Mouse (Mus musculus) neural tube, embryonic 15.5 days (tissue): Measurements from ENCODE around the gene A630001G21Rik. TPM values are rescaled to one million over a fixed set of nuclear protein-coding genes. Genes with fewer than 3 reads are reported as not detected.

Experiments
- ATAC-seq: fragments of 200-750 bp; cut with Nextera tagmentation; 2 replicates; pipeline ENCODE4 v1.8.0; 2017; ENCODE audit warnings: mild to moderate bottlenecking, moderate TSS enrichment, moderate library complexity; ENCODE audit not compliant: low FRiP score
- H3K27ac ChIP-seq: fragments of 300-500 bp; sonication (generic); replicated peaks from 2 replicates; pipeline ENCODE4 v1.5.1; 2015; ENCODE audit warnings: mild to moderate bottlenecking, inconsistent platforms
- H3K27me3 ChIP-seq: fragments of 300-500 bp; sonication (generic); replicated peaks from 2 replicates; pipeline ENCODE4 v1.6.1; 2015; ENCODE audit warnings: inconsistent platforms
- H3K36me3 ChIP-seq: fragments of 300-500 bp; sonication (generic); 2 replicates; pipeline ENCODE4 v1.6.1; 2015; ENCODE audit warnings: inconsistent platforms
- H3K4me1 ChIP-seq: fragments of 300-500 bp; sonication (generic); 2 replicates; pipeline ENCODE4 v1.6.1; 2015; ENCODE audit warnings: inconsistent platforms
- H3K4me2 ChIP-seq: fragments of 300-500 bp; sonication (generic); 2 replicates; pipeline ENCODE4 v1.6.1; 2015; ENCODE audit warnings: inconsistent platforms, mild to moderate bottlenecking, moderate library complexity
- H3K4me3 ChIP-seq: fragments of 300-500 bp; sonication (generic); replicated peaks from 2 replicates; pipeline ENCODE4 v1.5.1; 2015; ENCODE audit warnings: mild to moderate bottlenecking, inconsistent platforms
- H3K9ac ChIP-seq: fragments of 300-500 bp; sonication (generic); replicated peaks from 2 replicates; pipeline ENCODE4 v1.6.1; 2015; ENCODE audit warnings: mild to moderate bottlenecking, inconsistent platforms
- H3K9me3 ChIP-seq: fragments of 300-500 bp; sonication (generic); replicated peaks from 2 replicates; pipeline ENCODE4 v1.6.1; 2016; ENCODE audit warnings: inconsistent platforms
- WGBS: fragments of 180-500 bp; shearing (Covaris S2); methylation state at CpG from one replicate; pipeline ENCODE4 v1.1.7; 2015; ENCODE audit warnings: mixed read lengths; 5-methylcytosine and 5-hydroxymethylcytosine counted together
- polyA plus RNA-seq: library from polyadenylated mRNA; unstranded; fragments of >200 nt; fragmentation: Nextera tagmentation; extraction: Ambion mirVana; gene quantifications from 2 replicates; pipeline ENCODE4 v1.2.1, GENCODE M21; 2015

Gene A630001G21Rik
- polyA plus RNA-seq, 1 experiment from 2014 or later = 0.45 TPM

DNA sequence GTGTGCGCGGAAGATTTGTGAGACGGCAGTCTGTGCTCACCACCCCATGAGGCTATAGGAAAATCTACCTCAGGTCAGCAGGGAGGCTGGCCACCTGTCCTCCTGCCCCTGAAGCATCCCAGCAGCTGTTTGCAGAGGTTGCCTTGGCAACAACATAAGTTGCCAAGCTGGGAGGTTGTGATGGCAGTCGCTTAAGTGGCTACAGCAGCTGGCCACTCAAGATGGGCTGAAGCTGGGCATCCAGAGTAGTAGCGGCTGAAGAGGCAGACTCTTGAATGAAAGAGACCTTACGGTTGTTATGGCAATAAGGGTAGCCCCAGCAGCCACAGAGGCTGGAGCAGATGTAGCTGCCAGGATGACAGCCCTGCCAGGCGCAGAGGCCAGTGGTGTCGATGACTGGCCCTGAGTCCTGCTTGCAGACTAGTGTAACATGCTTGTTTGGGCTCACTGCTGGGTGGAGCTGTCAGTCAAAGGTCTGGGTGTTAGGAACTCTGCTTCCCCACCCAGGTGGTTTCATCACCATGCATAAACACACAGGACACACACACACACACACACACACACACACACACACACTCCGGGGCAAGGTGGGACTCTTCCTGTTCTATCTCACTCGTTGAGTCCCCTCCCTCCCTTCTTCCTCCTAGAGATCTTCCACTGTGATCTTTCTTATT, 58.1 kb downstream of the A630001G21Rik start:
- no peak overlapping the region for H3K4me2 ChIP-seq

GRCm38 (mm10) chr1:85719049-85719448, 59.4 kb downstream of the A630001G21Rik start:
- H3K27me3 ChIP-seq = no peaks in the 10 kb centered on the region
- no peaks in the 10 kb centered on the region for H3K9me3 ChIP-seq
- H3K4me1 ChIP-seq = peaks cover 5% of the 10 kb centered on the region; the same call in 1 of the 2 replicates
- H3K9ac ChIP-seq = no peak overlapping the region
- no peaks in the 10 kb centered on the region for H3K36me3 ChIP-seq
- no peak for ATAC-seq
- H3K27ac ChIP-seq = no peak overlapping the region
- WGBS = 85% methylated on average over 4 of the region's 4 CpGs
- no peak overlapping the region for H3K4me3 ChIP-seq
- H3K4me2 ChIP-seq = no peak overlapping the region

More for the DNA sequence above, 58.1 kb downstream of the A630001G21Rik start:
- H3K9ac ChIP-seq = no peak overlapping the region
- H3K27me3 ChIP-seq = no peaks in the 10 kb centered on the region
- H3K9me3 ChIP-seq = no peaks in the 10 kb centered on the region
- H3K27ac ChIP-seq = no peak overlapping the region
- H3K36me3 ChIP-seq = no peaks in the 10 kb centered on the region
- peak; percentile 69 for ATAC-seq
- peaks cover 5% of the 10 kb centered on the region; the same call in 1 of the 2 replicates for H3K4me1 ChIP-seq
- H3K4me3 ChIP-seq = no peak overlapping the region
- WGBS = 52% methylated on average over 10 of the region's 10 CpGs

GRCm38 (mm10) chr1:85716447-85717027, 61.9 kb downstream of the A630001G21Rik start:
- H3K4me2 ChIP-seq = no peak overlapping the region
- H3K9ac ChIP-seq = no peak overlapping the region
- peaks cover 5% of the 10 kb centered on the region; the same call in 1 of the 2 replicates for H3K4me1 ChIP-seq
- no peaks in the 10 kb centered on the region for H3K36me3 ChIP-seq
- H3K27ac ChIP-seq = no peak overlapping the region
- ATAC-seq = 0 out of 2 replicates have a peak, but pooled peaks have one; percentile 37
- H3K4me3 ChIP-seq = no peak overlapping the region
- no peaks in the 10 kb centered on the region for H3K27me3 ChIP-seq
- no peaks in the 10 kb centered on the region for H3K9me3 ChIP-seq
- WGBS = 49% methylated on average over 7 of the region's 7 CpGs

- ATAC-seq = no peak
- Histone ChIP-seq H3K4me1 (no peaks in the 10 kb centered on the region), H3K4me3 (no peak overlapping the region), H3K27ac (no peak overlapping the region), H3K4me2 (no peak overlapping the region), H3K9me3 (no peaks in the 10 kb centered on the region), H3K27me3 (no peaks in the 10 kb centered on the region), H3K9ac (no peak overlapping the region), H3K36me3 (no peaks in the 10 kb centered on the region)
Observed at GRCm38 (mm10) chr1:85714501-85714900, 63.9 kb downstream of the A630001G21Rik start.

DNA sequence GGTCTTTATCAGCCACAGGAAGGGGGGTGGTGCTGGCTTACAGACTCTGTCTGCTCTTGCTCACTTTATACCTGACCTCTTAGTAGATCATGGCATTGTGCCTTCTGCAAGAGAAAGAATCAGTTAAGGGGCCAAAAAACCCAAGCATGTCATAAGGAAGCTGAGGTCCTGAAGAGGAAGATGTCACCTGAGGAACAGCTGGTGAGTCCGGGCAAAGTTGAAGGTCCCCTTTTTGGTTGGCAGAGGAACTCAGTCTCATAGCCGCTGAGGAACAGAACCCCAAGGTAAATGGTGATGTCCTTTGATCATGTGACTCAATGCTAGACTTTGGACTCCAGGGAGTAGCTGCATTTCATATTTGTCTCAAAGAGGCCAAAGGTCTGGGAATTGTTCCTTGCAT, 71.7 kb downstream of the A630001G21Rik start:
- 92% methylated on average over 2 of the region's 2 CpGs for WGBS

DNA sequence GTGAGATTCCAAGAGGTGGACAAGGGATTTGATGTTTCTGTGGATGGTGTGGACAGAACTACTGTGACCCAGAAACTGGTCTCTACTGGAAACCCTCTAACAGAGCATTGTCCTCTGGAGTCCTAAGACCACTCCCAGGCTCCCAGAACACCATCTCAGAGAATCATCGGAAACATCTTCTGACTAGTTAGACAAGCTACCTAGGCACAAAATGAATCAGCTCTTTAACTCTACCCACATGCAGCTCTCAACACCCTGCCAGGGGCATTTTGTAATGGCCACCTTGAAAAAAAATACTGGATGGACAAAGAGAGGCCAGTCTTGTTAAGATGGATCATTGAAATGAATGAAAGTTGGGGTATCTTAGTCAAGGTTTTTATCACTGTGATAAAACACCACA, 72.9 kb downstream of the A630001G21Rik start:
- 100% methylated on average over 1 of the region's 1 CpGs for WGBS
- Histone ChIP-seq H3K27ac (no peak overlapping the region), H3K4me3 (no peak overlapping the region), H3K4me2 (no peak overlapping the region), H3K36me3 (no peaks in the 10 kb centered on the region), H3K4me1 (peaks cover 4% of the 10 kb centered on the region; the same call in 1 of the 2 replicates), H3K9me3 (no peaks in the 10 kb centered on the region), H3K9ac (no peak overlapping the region), H3K27me3 (no peaks in the 10 kb centered on the region)
- ATAC-seq = no peak

More for the DNA sequence above, 71.7 kb downstream of the A630001G21Rik start:
- no peak overlapping the region for H3K9ac ChIP-seq
- no peak overlapping the region for H3K4me3 ChIP-seq
- H3K4me1 ChIP-seq = peaks cover 4% of the 10 kb centered on the region; the same call in 1 of the 2 replicates
- H3K4me2 ChIP-seq = no peak overlapping the region
- no peaks in the 10 kb centered on the region for H3K27me3 ChIP-seq
- no peaks in the 10 kb centered on the region for H3K36me3 ChIP-seq
- no peak for ATAC-seq
- H3K9me3 ChIP-seq = no peaks in the 10 kb centered on the region
- no peak overlapping the region for H3K27ac ChIP-seq

- peak overlapping the region; percentile 62 for H3K4me2 ChIP-seq
- peaks cover 4% of the 10 kb centered on the region; the same call in 1 of the 2 replicates for H3K4me1 ChIP-seq
- peak overlapping the region; percentile 41; the same call in 1 of the 2 replicates for H3K9ac ChIP-seq
- H3K9me3 ChIP-seq = no peaks in the 10 kb centered on the region
- peak overlapping the region; percentile 72 for H3K27ac ChIP-seq
- peak; percentile 100 for ATAC-seq
- no peaks in the 10 kb centered on the region for H3K36me3 ChIP-seq
- peak overlapping the region; percentile 42 for H3K4me3 ChIP-seq
- 20% methylated on average over 22 of the region's 22 CpGs for WGBS
- no peaks in the 10 kb centered on the region for H3K27me3 ChIP-seq
Observed at GRCm38 (mm10) chr1:85703245-85704186, 74.9 kb downstream of the A630001G21Rik start.

DNA sequence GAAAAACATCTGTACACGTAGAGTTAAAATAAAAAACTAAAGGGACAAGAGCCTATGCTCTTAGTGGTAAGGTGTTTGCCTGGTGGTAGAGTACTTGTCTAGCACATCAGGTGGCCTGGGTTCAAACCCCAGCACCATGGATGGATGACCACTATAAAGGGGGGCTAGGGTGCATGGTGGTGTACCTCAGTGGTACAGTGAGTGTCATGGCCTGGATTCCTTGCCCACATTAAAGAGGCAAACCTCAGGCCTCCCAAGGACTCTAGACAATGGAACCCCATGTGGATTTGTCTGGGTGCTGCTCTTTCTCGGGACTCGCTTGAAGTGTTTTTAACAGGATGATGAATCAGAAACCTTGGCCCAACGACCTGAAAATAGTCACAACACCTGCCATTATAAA, 75.9 kb downstream of the A630001G21Rik start:
- ATAC-seq = no peak
- 82% methylated on average over 4 of the region's 4 CpGs for WGBS

GRCm38 (mm10) chr1:85697721-85698493, 80.5 kb downstream of the A630001G21Rik start:
- no peak overlapping the region for H3K9ac ChIP-seq
- H3K4me3 ChIP-seq = no peak overlapping the region
- H3K4me2 ChIP-seq = no peak overlapping the region
- no peaks in the 10 kb centered on the region for H3K36me3 ChIP-seq
- no peaks in the 10 kb centered on the region for H3K9me3 ChIP-seq
- ATAC-seq = no peak
- no peak overlapping the region for H3K27ac ChIP-seq
- WGBS = 91% methylated on average over 4 of the region's 4 CpGs
- no peaks in the 10 kb centered on the region for H3K27me3 ChIP-seq
- no peaks in the 10 kb centered on the region for H3K4me1 ChIP-seq

More for the DNA sequence above, 75.9 kb downstream of the A630001G21Rik start:
- no peak overlapping the region for H3K27ac ChIP-seq
- H3K36me3 ChIP-seq = no peaks in the 10 kb centered on the region
- no peaks in the 10 kb centered on the region for H3K27me3 ChIP-seq
- H3K9me3 ChIP-seq = no peaks in the 10 kb centered on the region
- no peak overlapping the region for H3K4me2 ChIP-seq
- no peak overlapping the region for H3K9ac ChIP-seq
- H3K4me3 ChIP-seq = no peak overlapping the region
- peaks cover 4% of the 10 kb centered on the region; the same call in 1 of the 2 replicates for H3K4me1 ChIP-seq

GRCm38 (mm10) chr1:85695646-85696045, 82.8 kb downstream of the A630001G21Rik start:
- H3K9me3 ChIP-seq = no peaks in the 10 kb centered on the region
- no peak overlapping the region for H3K4me2 ChIP-seq
- H3K27me3 ChIP-seq = no peaks in the 10 kb centered on the region
- H3K36me3 ChIP-seq = no peaks in the 10 kb centered on the region
- WGBS = 73% methylated on average over 3 of the region's 3 CpGs
- no peak overlapping the region for H3K4me3 ChIP-seq
- no peak overlapping the region for H3K27ac ChIP-seq
- no peaks in the 10 kb centered on the region for H3K4me1 ChIP-seq
- no peak for ATAC-seq
- H3K9ac ChIP-seq = no peak overlapping the region

- no peak overlapping the region for H3K4me3 ChIP-seq
- no peaks in the 10 kb centered on the region for H3K36me3 ChIP-seq
- H3K4me2 ChIP-seq = no peak overlapping the region
- no peaks in the 10 kb centered on the region for H3K4me1 ChIP-seq
- H3K27me3 ChIP-seq = no peaks in the 10 kb centered on the region
- ATAC-seq = no peak
- no peak overlapping the region for H3K27ac ChIP-seq
- no peaks in the 10 kb centered on the region for H3K9me3 ChIP-seq
- no peak overlapping the region for H3K9ac ChIP-seq
- WGBS = 87% methylated on average over 3 of the region's 3 CpGs
Observed at GRCm38 (mm10) chr1:85693280-85693679, 85.2 kb downstream of the A630001G21Rik start.
